Mouse (Mus musculus) lung, embryonic 14.5 days (tissue): ENCODE results near the gene Fam19a2. TPM values are rescaled to one million over a fixed set of nuclear protein-coding genes. Genes with fewer than 3 reads are reported as not detected.

Experiments
- ATAC-seq: fragments of 200-750 bp; cut with Nextera tagmentation; 2 replicates; pipeline ENCODE4 v1.8.0; 2017; ENCODE audit warnings: mild to moderate bottlenecking, moderate TSS enrichment, moderate library complexity; ENCODE audit not compliant: insufficient read depth
- DNase-seq: peaks from one replicate; pipeline ENCODE4 v3.0.0-alpha.2; 2015
- H3K27ac ChIP-seq: fragments of 300-500 bp; sonication (generic); 2 replicates; pipeline ENCODE4 v1.5.1; 2014; ENCODE audit warnings: low read depth, mild to moderate bottlenecking, moderate library complexity
- H3K27me3 ChIP-seq: fragments of 300-500 bp; sonication (generic); 2 replicates; pipeline ENCODE4 v1.6.1; 2014; ENCODE audit warnings: low read length, control low read depth; ENCODE audit not compliant: insufficient read depth
- H3K36me3 ChIP-seq: fragments of 300-500 bp; sonication (generic); 2 replicates; pipeline ENCODE4 v1.6.1; 2014; ENCODE audit warnings: control low read depth; ENCODE audit not compliant: insufficient read depth
- H3K4me1 ChIP-seq: fragments of 300-500 bp; sonication (generic); 2 replicates; pipeline ENCODE4 v1.6.1; 2014; ENCODE audit warnings: antibody characterized with exemption, control low read depth; ENCODE audit not compliant: insufficient read depth
- H3K4me2 ChIP-seq: fragments of 300-500 bp; sonication (generic); 2 replicates; pipeline ENCODE4 v1.6.1; 2014; ENCODE audit warnings: mild to moderate bottlenecking
- H3K4me3 ChIP-seq: fragments of 300-500 bp; sonication (generic); 2 replicates; pipeline ENCODE4 v1.5.1; 2014; ENCODE audit warnings: low read depth, low read length
- H3K9ac ChIP-seq: fragments of 300-500 bp; sonication (generic); 2 replicates; pipeline ENCODE4 v1.6.1; 2014
- H3K9me3 ChIP-seq: fragments of 300-500 bp; sonication (generic); 2 replicates; pipeline ENCODE4 v1.6.1; 2016; ENCODE audit warnings: low read depth, low read length, control low read depth
- CTCF ChIP-seq: IDR thresholded peaks from 2 replicates; pipeline ENCODE4 v1.5.1; 2016; ENCODE audit warnings: antibody characterized with exemption, low read depth
- WGBS: fragments of 180-500 bp; shearing (Covaris S2); extraction: QIAGEN DNeasy Blood & Tissue Kit; methylation state at CpG from one replicate; pipeline ENCODE4 v1.1.7; 2014; 5-methylcytosine and 5-hydroxymethylcytosine counted together
- polyA plus RNA-seq: library from polyadenylated mRNA; unstranded; fragments of >200 nt; fragmentation: Nextera tagmentation; extraction: Ambion mirVana; gene quantifications from 2 replicates; pipeline ENCODE4 v1.2.1, GENCODE M21; 2014

Gene Fam19a2
- polyA plus RNA-seq, 1 experiment from 2014 or later, result 1.0 TPM

DNA sequence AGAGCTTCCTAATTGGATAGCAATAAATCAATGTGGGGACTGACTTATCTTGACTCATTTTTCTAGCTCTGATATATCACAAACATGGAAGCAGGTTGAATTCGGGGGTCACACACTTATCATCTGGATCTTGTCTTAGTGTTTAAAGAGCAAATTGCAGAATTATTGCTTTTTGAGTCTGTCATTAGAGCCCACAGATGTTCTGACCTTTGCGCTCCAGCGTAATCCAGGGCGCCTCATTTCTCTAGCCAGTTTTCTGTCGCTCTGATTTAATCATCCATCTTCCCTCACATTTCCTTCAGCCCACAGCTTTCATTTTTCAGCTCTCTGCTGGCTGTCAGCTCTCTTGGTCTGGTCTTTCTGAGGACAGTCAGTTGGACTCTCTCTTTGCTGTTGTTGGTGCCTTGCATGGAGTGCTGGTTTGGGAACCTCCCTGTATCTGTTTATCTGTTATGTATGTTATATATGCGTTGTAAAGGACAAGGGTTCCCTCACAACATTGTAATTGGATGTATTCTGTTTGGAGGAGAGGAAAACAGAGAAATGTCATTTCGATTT, 154.9 kb downstream of the Fam19a2 start:
- H3K4me1 ChIP-seq, result no peaks in the 10 kb centered on the region
- DNase-seq, result no peak
- H3K27ac ChIP-seq, result no peak overlapping the region
- no peaks in the 10 kb centered on the region for H3K36me3 ChIP-seq
- ATAC-seq, result no peak
- H3K9me3 ChIP-seq, result no peaks in the 10 kb centered on the region
- 41% methylated on average over 7 of the region's 7 CpGs for WGBS
- H3K27me3 ChIP-seq, result no peaks in the 10 kb centered on the region
- no peak overlapping the region for H3K4me2 ChIP-seq
- no peak for TF ChIP-seq CTCF
- H3K4me3 ChIP-seq, result no peak overlapping the region
- no peak overlapping the region for H3K9ac ChIP-seq

DNA sequence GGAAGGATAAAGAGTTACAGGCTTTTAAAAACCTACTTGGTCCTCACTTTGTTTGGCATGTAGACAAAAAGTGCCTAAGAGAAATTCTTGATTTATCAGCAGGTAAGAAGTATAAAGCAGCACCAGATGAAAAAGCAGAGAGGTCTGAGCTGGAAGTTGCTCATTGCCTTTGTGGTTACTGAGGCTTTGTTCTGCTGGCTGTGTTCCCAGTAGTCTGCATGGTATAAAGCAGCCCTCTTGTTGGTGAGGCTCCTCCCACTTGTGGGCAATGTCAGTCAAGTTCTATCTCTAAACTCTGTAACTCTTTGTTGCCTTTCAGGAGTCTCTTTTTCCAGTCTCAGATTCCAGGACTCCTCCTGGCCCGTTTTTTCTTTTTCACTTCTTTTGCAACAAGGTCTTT, 156.5 kb downstream of the Fam19a2 start:
- no peak for ATAC-seq
- 78% methylated on average over 1 of the region's 1 CpGs for WGBS
- TF ChIP-seq CTCF, result no peak

DNA sequence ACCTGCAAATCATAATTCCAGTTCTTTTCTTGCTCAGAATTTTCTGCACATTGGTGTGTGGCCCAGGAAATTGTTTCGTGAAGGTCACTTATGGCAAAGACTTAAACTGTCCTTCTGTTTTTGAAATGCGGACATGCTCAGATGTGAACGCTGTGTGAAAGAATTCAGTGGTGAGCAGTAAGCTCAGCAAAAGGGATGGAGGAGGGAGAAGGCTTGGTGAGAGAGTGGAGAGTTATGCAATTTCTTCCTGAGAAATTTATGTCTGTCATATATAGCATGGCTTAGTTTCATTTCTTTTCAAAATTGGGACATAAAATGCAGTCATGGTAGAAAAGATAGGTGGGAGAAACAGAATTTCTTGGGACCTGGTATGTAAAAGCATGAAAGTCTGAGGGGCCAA, 160.7 kb downstream of the Fam19a2 start:
- Histone ChIP-seq H3K36me3 (no peaks in the 10 kb centered on the region), H3K4me2 (no peak overlapping the region), H3K27ac (no peak overlapping the region), H3K27me3 (no peaks in the 10 kb centered on the region), H3K9me3 (no peaks in the 10 kb centered on the region), H3K4me1 (no peaks in the 10 kb centered on the region), H3K9ac (no peak overlapping the region), H3K4me3 (no peak overlapping the region)
- ATAC-seq, result no peak
- TF ChIP-seq CTCF, result no peak
- WGBS, result 92% methylated on average over 3 of the region's 3 CpGs
- no peak for DNase-seq

More for the DNA sequence above, 156.5 kb downstream of the Fam19a2 start:
- Histone ChIP-seq H3K9ac (no peak overlapping the region), H3K27ac (no peak overlapping the region), H3K4me3 (no peak overlapping the region), H3K9me3 (no peaks in the 10 kb centered on the region), H3K4me2 (no peak overlapping the region), H3K36me3 (no peaks in the 10 kb centered on the region), H3K27me3 (no peaks in the 10 kb centered on the region), H3K4me1 (no peaks in the 10 kb centered on the region)
- DNase-seq, result no peak

DNA sequence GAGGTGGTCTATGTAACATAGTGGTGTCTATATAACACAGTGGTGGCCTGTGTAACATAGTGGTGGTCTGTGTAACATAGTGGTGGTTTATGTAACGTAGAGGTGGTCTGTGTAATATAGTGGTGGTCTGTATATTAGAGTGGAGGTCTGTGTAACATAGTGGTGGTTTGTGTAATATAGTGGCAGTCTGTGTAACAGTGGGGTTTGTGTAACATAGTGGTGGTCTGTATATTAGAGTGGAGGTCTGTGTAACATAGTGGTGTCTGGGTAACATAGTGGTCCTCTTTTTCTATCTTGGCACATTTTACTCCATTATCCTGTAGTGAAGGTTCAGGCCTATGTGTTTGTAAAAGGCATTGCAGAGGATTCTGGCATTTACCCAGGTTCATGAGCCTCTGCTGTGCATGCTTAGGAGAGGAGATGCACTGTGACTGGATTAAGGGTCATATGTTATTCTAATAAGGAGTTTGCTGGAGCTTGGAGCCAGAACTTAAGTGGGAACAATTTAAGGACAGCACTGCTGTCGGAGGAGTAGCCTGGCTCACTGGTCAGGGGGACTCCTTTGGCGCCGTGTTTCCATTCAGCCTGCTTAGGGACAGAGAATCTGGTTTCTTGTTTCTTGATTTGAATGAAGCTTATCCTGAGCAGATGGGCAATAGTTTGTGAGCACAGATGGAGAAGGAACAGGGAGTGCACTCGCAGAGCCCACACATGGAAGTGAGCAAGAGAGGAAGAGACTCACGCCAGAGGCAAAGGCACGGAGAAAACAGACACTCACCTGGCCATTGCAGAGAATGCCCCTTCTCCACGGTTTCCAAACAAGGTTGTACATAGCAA, 162.9 kb downstream of the Fam19a2 start:
- no peaks in the 10 kb centered on the region for H3K27me3 ChIP-seq
- no peak overlapping the region for H3K4me3 ChIP-seq
- no peak overlapping the region for H3K4me2 ChIP-seq
- ATAC-seq (no peak), DNase-seq (no peak)
- no peak overlapping the region for H3K9ac ChIP-seq
- 80% methylated on average over 8 of the region's 8 CpGs for WGBS
- no peak for TF ChIP-seq CTCF
- H3K9me3 ChIP-seq, result no peaks in the 10 kb centered on the region
- no peak overlapping the region for H3K27ac ChIP-seq
- no peaks in the 10 kb centered on the region for H3K4me1 ChIP-seq
- H3K36me3 ChIP-seq, result no peaks in the 10 kb centered on the region

DNA sequence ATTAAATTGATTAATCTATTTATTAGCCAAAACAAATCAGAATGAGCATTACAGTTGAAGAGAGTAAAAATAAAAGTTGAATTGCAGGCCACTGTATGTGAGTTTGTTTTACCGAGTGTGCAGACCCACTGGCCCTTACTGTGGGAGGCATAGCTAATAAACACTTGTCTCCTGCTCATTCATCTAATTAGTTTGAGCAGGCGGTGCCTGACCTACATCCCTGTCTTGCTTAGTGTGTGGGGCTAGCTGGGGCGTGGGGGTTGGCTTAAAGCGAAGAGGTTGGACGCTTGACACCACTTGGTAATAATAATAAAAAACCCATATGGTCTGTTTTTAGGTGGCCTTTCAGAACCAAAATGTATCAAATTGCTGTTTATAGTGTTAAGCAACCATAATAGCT, 167.8 kb downstream of the Fam19a2 start:
- no peak overlapping the region for H3K4me2 ChIP-seq
- no peak for TF ChIP-seq CTCF
- no peaks in the 10 kb centered on the region for H3K4me1 ChIP-seq
- H3K4me3 ChIP-seq, result no peak overlapping the region
- no peak overlapping the region for H3K27ac ChIP-seq
- ATAC-seq (no peak), DNase-seq (no peak)
- H3K9ac ChIP-seq, result no peak overlapping the region
- WGBS, result 70% methylated on average over 5 of the region's 5 CpGs
- H3K36me3 ChIP-seq, result no peaks in the 10 kb centered on the region
- no peaks in the 10 kb centered on the region for H3K27me3 ChIP-seq
- H3K9me3 ChIP-seq, result no peaks in the 10 kb centered on the region

DNA sequence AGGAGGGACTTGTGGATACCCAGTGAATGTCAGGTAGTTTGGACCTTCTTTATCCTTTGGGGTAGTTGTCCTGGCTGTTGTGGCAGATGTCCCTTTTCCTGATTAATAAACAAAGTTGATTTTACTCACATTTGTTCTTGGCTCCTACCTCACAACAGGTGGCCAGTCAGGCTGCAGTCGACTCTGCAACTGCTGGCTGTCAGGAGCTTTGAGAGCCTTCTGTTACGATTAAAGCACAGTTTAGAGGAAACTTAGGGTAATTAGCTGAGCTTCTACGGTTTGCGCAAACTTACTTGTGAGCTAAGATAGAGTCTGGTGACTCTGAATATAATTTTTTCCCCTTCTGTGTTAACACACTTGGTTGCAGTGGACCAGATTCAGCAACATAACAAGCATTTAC, 173.8 kb downstream of the Fam19a2 start:
- H3K9ac ChIP-seq, result no peak overlapping the region
- H3K9me3 ChIP-seq, result no peaks in the 10 kb centered on the region
- no peak overlapping the region for H3K4me3 ChIP-seq
- no peak for TF ChIP-seq CTCF
- H3K27ac ChIP-seq, result no peak overlapping the region
- no peaks in the 10 kb centered on the region for H3K27me3 ChIP-seq
- no peaks in the 10 kb centered on the region for H3K36me3 ChIP-seq
- ATAC-seq (no peak), DNase-seq (no peak)
- H3K4me1 ChIP-seq, result no peaks in the 10 kb centered on the region
- WGBS, result 71% methylated on average over 4 of the region's 4 CpGs
- no peak overlapping the region for H3K4me2 ChIP-seq

DNA sequence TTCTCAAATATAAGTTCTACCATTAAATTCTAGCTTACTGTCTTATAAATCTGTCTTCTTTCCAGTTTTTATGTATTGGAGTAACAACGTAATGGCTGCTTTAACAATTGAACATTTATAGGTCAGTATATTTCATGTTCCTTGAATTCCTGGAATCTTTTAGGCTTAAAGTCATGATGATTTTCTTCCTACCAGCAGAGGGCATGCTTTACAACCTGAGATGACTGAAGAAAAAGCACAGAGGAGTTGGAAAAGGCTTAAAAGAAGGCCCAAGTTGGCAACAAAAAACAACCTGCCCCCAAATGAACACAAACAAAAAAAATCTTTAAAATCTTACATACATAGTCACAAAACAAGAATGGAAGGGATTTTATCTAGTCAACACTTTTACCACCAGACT, 193.0 kb downstream of the Fam19a2 start:
- no peaks in the 10 kb centered on the region for H3K27me3 ChIP-seq
- H3K4me1 ChIP-seq, result no peaks in the 10 kb centered on the region
- no peak overlapping the region for H3K4me2 ChIP-seq
- no peaks in the 10 kb centered on the region for H3K9me3 ChIP-seq
- ATAC-seq (no peak), DNase-seq (peak; percentile 43)
- 89% methylated on average over 1 of the region's 1 CpGs for WGBS
- no peak overlapping the region for H3K9ac ChIP-seq
- peak; percentile 48 for TF ChIP-seq CTCF
- no peaks in the 10 kb centered on the region for H3K36me3 ChIP-seq
- H3K27ac ChIP-seq, result no peak overlapping the region
- no peak overlapping the region for H3K4me3 ChIP-seq
